Mouse (Mus musculus) hindbrain, postnatal 0 days (tissue): ENCODE measurements around the gene Cdh26. TPM values are rescaled to one million over a fixed set of nuclear protein-coding genes. Genes with fewer than 3 reads are reported as not detected.
A peak's percentile ranks its signal among the peaks of the same experiment; 100 is the strongest.

Experiments used
- ATAC-seq: fragments of 200-750 bp; cut with Nextera tagmentation; 2 replicates; pipeline ENCODE4 v1.8.0; 2017; ENCODE audit warnings: mild to moderate bottlenecking, moderate TSS enrichment, moderate library complexity
- DNase-seq: peaks from one replicate; pipeline ENCODE4 v3.0.0-alpha.2; 2015; ENCODE audit warnings: low spot score
- H3K27ac ChIP-seq: fragments of 300-500 bp; sonication (generic); 2 replicates; pipeline ENCODE4 v1.5.1; 2014; ENCODE audit warnings: mild to moderate bottlenecking
- H3K27me3 ChIP-seq: fragments of 300-500 bp; sonication (generic); 2 replicates; pipeline ENCODE4 v1.6.1; 2014; ENCODE audit warnings: low read length, mixed read lengths; ENCODE audit not compliant: insufficient read depth
- H3K36me3 ChIP-seq: fragments of 300-500 bp; sonication (generic); 2 replicates; pipeline ENCODE4 v1.6.1; 2014; ENCODE audit warnings: low read length, mixed read lengths; ENCODE audit not compliant: insufficient read depth
- H3K4me1 ChIP-seq: fragments of 300-500 bp; sonication (generic); 2 replicates; pipeline ENCODE4 v1.6.1; 2014; ENCODE audit warnings: antibody characterized with exemption, low read length, mixed read lengths; ENCODE audit not compliant: insufficient read depth
- H3K4me2 ChIP-seq: fragments of 300-500 bp; sonication (generic); 2 replicates; pipeline ENCODE4 v1.6.1; 2014; ENCODE audit warnings: low read depth, mild to moderate bottlenecking, low read length, moderate library complexity, mixed read lengths
- H3K4me3 ChIP-seq: fragments of 300-500 bp; sonication (generic); 2 replicates; pipeline ENCODE4 v1.5.1; 2014; ENCODE audit warnings: low read length
- H3K9ac ChIP-seq: fragments of 300-500 bp; sonication (generic); replicated peaks from 2 replicates; pipeline ENCODE4 v1.6.1; 2014; ENCODE audit warnings: mild to moderate bottlenecking, low read length, moderate library complexity, mixed read lengths
- H3K9me3 ChIP-seq: fragments of 300-500 bp; sonication (generic); 2 replicates; pipeline ENCODE4 v1.6.1; 2016; ENCODE audit warnings: low read length, mixed read lengths
- CTCF ChIP-seq: IDR thresholded peaks from 2 replicates; pipeline ENCODE4 v1.5.1; 2016; ENCODE audit warnings: antibody characterized with exemption, control low read depth, low read depth
- WGBS: fragments of 180-500 bp; shearing (Covaris S2); extraction: QIAGEN DNeasy Blood & Tissue Kit; methylation state at CpG from one replicate; pipeline ENCODE4 v1.1.7; 2014; 5-methylcytosine and 5-hydroxymethylcytosine counted together
- polyA plus RNA-seq: library from polyadenylated mRNA; unstranded; fragments of >200 nt; fragmentation: Nextera tagmentation; extraction: Ambion mirVana; gene quantifications from 2 replicates; pipeline ENCODE4 v1.2.1, GENCODE M21; 2015
- total RNA-seq: library from RNA; depleted of rRNA; stranded (reverse); fragments of >200 nt; gene quantifications from 2 replicates; pipeline ENCODE4 v1.2.3, GENCODE M21; 2014

Cdh26 gene
- total and polyA plus RNA-seq, 2 experiments from 2014 or later: 0.38 to 0.42 TPM

DNA sequence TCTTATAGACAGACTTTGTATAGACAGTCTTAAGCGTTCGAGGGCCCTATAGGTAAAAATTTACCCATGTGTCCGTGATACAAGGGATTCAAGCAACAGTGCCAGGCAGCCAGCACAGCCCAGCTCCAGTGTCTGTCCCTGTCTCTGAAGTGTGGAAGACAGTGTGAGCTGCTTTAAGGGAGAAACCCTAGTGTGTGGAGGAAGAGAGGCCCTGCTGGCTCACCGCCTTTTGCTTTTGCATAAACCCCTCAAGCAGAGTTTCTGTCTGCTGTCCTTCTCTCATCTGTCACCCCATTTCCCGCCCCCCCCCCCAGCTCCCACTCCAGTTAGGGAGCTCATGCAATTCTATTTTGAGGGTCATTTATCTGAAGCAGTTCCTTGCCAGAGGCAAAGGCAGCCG is 8.7 kb upstream of the Cdh26 start:
- ATAC-seq (no peak), DNase-seq (no peak)
- Histone ChIP-seq H3K36me3 (peaks cover 3% of the 10 kb centered on the region; the same call in 1 of the 2 replicates), H3K4me3 (no peak overlapping the region), H3K9ac (no peak overlapping the region), H3K4me2 (no peak overlapping the region), H3K27ac (no peak overlapping the region), H3K9me3 (no peaks in the 10 kb centered on the region), H3K27me3 (no peaks in the 10 kb centered on the region), H3K4me1 (no peaks in the 10 kb centered on the region)
- TF ChIP-seq CTCF: no peak
- 43% methylated on average over 6 of the region's 6 CpGs for WGBS

DNA sequence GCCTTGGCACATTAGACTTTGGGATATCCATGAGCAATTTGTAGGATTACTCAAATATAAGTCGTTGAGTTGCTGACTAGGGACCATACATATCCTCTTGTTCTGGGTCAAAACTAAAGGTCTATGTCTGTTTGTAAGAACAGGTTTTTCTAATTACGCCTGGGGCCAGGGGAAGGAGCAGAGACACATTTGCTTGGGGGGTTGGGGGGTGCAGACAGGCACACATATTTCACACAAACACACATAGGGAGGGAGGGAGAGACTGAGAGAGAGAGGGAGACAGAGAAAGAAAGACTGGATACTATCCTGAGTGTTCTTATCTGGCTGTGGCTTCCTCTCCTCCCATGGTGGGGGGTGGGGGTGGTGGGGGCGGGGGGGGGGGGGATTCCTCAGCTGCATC is 8.1 kb upstream of the Cdh26 start:
- Histone ChIP-seq H3K4me2 (no peak overlapping the region), H3K4me1 (no peaks in the 10 kb centered on the region), H3K27ac (no peak overlapping the region), H3K36me3 (peaks cover 3% of the 10 kb centered on the region; the same call in 1 of the 2 replicates), H3K9ac (no peak overlapping the region), H3K27me3 (no peaks in the 10 kb centered on the region), H3K4me3 (no peak overlapping the region), H3K9me3 (no peaks in the 10 kb centered on the region)
- no peak for DNase-seq
- no peak for TF ChIP-seq CTCF
- ATAC-seq: no peak
- 63% methylated on average over 2 of the region's 3 CpGs for WGBS

DNA sequence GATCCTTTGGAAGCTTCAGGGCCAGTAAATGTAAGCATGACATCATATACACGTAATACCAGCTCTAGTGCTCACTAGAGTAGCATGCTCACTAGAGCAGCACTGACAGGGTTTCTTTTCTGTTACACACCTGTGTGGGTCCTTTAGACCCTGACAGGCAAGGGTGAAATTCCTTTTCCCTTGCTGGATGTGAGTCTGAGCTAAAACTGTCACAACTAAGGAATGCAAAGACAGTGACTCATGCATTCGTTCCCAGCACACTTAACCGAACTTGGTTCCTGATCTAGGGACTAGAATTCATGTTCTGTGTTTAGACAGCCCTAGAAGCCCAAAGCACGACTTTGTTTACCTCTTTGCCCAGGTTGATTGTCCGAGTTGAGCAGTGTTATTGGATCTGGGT is 7.1 kb upstream of the Cdh26 start:
- Histone ChIP-seq H3K36me3 (peaks cover 3% of the 10 kb centered on the region; the same call in 1 of the 2 replicates), H3K4me1 (no peaks in the 10 kb centered on the region), H3K9me3 (no peaks in the 10 kb centered on the region), H3K27me3 (no peaks in the 10 kb centered on the region), H3K9ac (no peak overlapping the region), H3K4me3 (no peak overlapping the region), H3K4me2 (no peak overlapping the region), H3K27ac (no peak overlapping the region)
- TF ChIP-seq CTCF: no peak
- 79% methylated on average over 5 of the region's 5 CpGs for WGBS
- DNase-seq: no peak
- ATAC-seq: no peak

DNA sequence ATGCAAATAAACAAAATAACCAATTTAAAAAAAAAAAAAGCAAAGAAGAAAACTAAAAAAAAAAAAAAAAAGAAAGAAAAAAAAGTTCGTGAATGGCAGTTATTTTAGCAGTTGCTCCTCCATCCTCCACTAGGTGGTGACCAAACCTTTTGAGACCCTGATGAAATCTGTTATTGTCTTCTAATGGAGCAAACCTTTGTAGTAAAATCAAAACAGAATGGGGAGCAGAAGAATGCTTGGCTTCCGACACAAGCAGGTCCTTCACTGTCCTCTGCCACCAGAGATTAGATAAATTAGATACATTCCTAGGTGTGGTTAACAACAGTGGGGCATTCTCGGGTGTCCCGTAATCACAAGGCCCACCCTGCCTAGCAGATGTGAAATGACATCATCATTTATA is 4.1 kb upstream of the Cdh26 start:
- H3K36me3 ChIP-seq: peaks cover 3% of the 10 kb centered on the region; the same call in 1 of the 2 replicates
- H3K9me3 ChIP-seq: no peaks in the 10 kb centered on the region
- H3K4me3 ChIP-seq: no peak overlapping the region
- H3K9ac ChIP-seq: no peak overlapping the region
- no peaks in the 10 kb centered on the region for H3K4me1 ChIP-seq
- 41% methylated on average over 4 of the region's 4 CpGs for WGBS
- H3K27me3 ChIP-seq: no peaks in the 10 kb centered on the region
- DNase-seq (peak; percentile 84), ATAC-seq (no peak)
- TF ChIP-seq CTCF: peak; percentile 73
- H3K27ac ChIP-seq: no peak overlapping the region
- no peak overlapping the region for H3K4me2 ChIP-seq

DNA sequence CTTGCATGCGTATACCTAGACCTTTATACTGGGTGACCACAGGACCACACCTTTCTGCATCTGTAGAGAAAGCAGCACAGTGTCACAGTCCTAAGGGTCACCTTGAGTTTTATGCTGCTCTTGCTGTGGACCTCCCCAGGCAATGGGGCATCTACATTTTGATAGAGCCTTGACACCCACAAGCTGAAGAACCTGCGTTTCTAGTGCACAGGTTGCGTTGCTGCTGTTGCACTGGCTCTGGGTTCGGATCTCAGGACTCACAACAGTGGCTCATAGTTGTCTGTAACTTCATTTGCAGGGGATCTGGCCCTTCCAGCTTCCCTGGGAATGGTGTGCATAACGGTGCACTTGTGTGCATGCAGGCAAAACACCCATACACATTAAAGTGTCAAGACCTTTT is 3.1 kb upstream of the Cdh26 start:
- no peak overlapping the region for H3K4me3 ChIP-seq
- H3K4me1 ChIP-seq: no peaks in the 10 kb centered on the region
- ATAC-seq (no peak), DNase-seq (no peak)
- H3K4me2 ChIP-seq: no peak overlapping the region
- H3K27me3 ChIP-seq: no peaks in the 10 kb centered on the region
- H3K36me3 ChIP-seq: 0 out of 2 replicates have a peak, but pooled peaks cover 3% of the 10 kb centered on the region
- no peak overlapping the region for H3K9ac ChIP-seq
- 87% methylated on average over 5 of the region's 5 CpGs for WGBS
- H3K9me3 ChIP-seq: no peaks in the 10 kb centered on the region
- no peak overlapping the region for H3K27ac ChIP-seq
- no peak for TF ChIP-seq CTCF

DNA sequence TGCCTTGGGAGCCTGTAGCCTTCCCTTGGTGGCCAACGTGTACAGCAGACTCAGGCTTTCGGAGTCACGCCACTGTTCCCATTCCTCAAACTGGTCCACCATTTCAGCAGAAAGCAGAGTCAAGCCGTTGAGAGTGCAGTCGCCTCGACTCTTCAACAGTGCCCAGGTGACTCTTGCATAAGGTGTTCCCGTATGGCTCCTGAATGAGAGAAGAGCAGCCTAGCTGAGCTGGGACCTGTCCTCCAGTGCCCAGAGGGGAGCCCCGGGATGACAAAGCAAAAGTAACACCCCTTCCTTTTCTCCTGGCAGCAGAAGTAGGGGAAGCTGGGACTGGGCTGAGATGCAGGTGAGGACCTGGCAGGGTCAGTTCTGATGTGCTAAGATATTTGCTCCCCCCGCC is 2.1 kb upstream of the Cdh26 start:
- ATAC-seq: no peak
- no peak for TF ChIP-seq CTCF
- 0 out of 2 replicates have a peak, but pooled peaks cover 3% of the 10 kb centered on the region for H3K36me3 ChIP-seq
- DNase-seq: no peak
- H3K4me2 ChIP-seq: no peak overlapping the region
- no peaks in the 10 kb centered on the region for H3K27me3 ChIP-seq
- no peaks in the 10 kb centered on the region for H3K4me1 ChIP-seq
- H3K9ac ChIP-seq: no peak overlapping the region
- H3K27ac ChIP-seq: no peak overlapping the region
- H3K4me3 ChIP-seq: no peak overlapping the region
- 85% methylated on average over 9 of the region's 9 CpGs for WGBS
- H3K9me3 ChIP-seq: no peaks in the 10 kb centered on the region

DNA sequence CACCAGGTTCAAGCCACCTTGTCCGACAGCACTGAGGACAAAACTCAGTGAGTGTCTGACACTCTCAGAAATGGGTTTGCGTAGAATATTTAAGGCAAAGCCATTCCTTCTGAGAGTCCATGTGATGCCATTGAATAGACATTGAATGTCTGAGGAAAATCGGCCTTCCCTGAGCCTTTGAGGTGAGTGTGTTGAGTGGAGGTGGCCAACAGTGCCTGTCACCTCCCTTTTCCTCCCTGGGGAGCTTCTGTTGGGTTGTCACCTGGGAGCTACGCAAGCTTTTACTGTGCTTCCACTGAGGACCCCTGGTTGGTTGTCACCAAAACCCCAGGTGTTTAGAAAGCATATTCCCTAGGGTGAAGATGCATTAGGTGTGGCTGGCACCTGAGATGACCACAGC is 1.7 kb upstream of the Cdh26 start:
- H3K4me1 ChIP-seq: no peaks in the 10 kb centered on the region
- H3K4me2 ChIP-seq: no peak overlapping the region
- H3K9me3 ChIP-seq: no peaks in the 10 kb centered on the region
- 0 out of 2 replicates have a peak, but pooled peaks cover 3% of the 10 kb centered on the region for H3K36me3 ChIP-seq
- ATAC-seq: no peak
- no peak for DNase-seq
- no peaks in the 10 kb centered on the region for H3K27me3 ChIP-seq
- H3K27ac ChIP-seq: no peak overlapping the region
- TF ChIP-seq CTCF: no peak
- no peak overlapping the region for H3K4me3 ChIP-seq
- H3K9ac ChIP-seq: no peak overlapping the region
- WGBS: 92% methylated on average over 4 of the region's 4 CpGs
